Mouse (Mus musculus): ENCODE data around the gene Fnip1. TPM values are rescaled to one million over a fixed set of nuclear protein-coding genes. Genes with fewer than 3 reads are reported as not detected.

Gene Fnip1
- total RNA-seq, 2 experiments from 2014 or later, result 25.4 to 39.8 TPM

- DNase-seq (ENCODE audit: low spot score), result no peak
These were observed 102.3 kb downstream of the Fnip1 start for GRCm38 (mm10) chr11:54540328-54540727.

GRCm38 (mm10) chr11:54542414-54542813 lies 104.4 kb downstream of the Fnip1 start:
- no peak for DNase-seq (ENCODE audit: low spot score)

GRCm38 (mm10) chr11:54554970-54555369 lies 117.0 kb downstream of the Fnip1 start:
- DNase-seq (ENCODE audit: low spot score), result no peak

DNA sequence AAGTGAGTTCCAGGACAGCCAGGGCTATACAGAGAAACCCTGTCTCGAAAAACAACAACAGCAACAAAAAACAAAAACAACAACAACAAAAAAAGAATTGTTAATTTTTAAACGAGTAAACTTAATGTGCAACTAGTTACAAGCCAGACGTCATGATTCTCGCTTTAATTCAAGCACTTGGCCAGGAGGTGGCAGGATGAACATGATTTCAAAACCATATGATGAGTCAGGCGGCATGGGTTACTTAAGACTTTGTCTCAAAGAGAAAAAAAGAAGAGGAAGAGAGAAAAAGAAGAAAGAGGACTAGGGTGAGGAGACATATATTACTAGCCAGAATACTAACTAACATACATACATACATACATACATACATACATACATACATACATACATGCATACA lies 124.8 kb downstream of the Fnip1 start:
- peak; percentile 13 for DNase-seq (ENCODE audit: low spot score)

Other genes with a start within 250 kb of the Fnip1 start
- gene Csf2, start 188.5 kb upstream of the Fnip1 start, total RNA-seq (2021), result not detected
- gene Il3, start 170.9 kb upstream of the Fnip1 start, total RNA-seq (2021), result not detected
- 10 to 100 TPM; 23.3 to 30.9 TPM for gene Acsl6, start 134.4 kb upstream of the Fnip1 start, total RNA-seq (2021)
- gene Meikin, start 67.5 kb upstream of the Fnip1 start, total RNA-seq (2021), result not detected
- gene Rapgef6, start 84.6 kb downstream of the Fnip1 start, total RNA-seq (2021), result 1 to 10 TPM; 6.2 to 6.3 TPM